Mouse (Mus musculus) cerebellum, postnatal 36 days (tissue): Measurements from ENCODE around the gene Hsh2d.
A peak's percentile ranks its signal among the peaks of the same experiment; 100 is the strongest.

Source experiments
- DNase-seq, 2 experiments: peaks; one replicate each; pipeline ENCODE4 v3.0.0; 2021 to 2022; ENCODE audit warnings: mixed read lengths in 2 of 2

The Hsh2d gene

DNA sequence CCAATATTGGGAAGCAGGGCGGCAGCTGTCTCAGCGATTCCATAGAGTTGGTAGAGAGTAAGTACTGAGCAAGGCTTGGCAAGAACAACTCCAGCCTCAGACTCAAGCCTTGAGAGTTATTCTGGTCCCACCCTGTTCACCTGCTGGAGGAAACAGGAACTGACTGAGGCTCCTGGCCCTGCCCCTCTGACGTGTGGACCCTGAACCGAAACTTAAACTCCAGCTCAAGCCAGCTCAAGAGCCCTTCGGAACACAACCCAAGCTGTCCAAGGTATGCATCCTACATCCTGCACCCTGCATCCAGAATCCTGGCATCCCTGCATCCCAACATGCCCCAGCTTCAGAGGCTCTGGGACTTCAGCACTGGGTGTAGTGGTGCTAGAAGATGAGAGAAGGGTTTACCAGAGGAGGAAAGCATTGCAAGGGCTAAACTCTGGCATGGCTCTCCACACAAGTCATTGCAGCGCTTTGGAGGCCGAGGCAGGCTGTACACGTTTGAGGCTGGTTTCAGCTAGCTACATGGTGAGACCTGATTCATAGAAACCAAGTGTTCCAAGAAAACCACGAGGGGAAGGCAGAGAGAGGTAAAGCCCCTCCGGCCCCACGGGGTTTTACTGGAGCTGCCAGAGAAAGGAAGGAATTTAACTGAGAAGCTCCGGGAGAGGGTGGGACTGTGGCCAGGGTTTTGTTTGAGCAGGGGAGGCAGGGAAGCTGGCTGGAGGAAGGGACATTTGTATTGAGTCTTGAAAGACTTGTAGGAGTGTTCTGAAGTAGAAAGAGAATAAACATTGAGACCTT, at the start of gene Hsh2d:
Gene Hsh2d (plus strand): TSS at position 222 of the 798 bp plus-strand sequence.
- DNase-seq: no peak

DNA sequence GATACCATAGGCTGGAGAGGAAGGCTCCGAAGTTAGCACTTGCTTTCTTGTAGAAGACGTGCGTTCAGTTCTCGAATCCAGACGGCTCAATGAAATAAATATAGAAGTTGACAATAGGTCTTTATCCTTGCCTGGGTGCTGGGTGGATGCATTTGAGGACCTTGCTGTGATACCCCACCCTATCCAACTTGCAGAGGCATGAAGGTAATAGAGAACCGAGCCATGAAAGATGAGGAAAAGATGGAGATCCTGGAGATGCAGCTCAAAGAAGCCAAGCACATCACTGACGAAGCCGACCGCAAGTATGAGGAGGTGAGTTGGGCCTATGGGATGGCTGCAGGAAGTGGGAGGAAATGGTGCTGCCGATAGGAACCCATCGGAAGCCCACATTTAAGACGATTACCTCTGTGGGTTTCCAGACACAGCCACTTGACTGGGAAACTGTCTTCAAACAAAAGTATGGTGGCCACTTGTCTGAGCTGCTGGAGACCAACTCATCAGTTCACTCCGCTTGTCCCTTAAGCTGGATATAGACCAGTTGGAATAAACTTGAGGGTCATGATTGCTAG, 46.1 kb upstream of the Hsh2d start:
- DNase-seq: no peak

DNA sequence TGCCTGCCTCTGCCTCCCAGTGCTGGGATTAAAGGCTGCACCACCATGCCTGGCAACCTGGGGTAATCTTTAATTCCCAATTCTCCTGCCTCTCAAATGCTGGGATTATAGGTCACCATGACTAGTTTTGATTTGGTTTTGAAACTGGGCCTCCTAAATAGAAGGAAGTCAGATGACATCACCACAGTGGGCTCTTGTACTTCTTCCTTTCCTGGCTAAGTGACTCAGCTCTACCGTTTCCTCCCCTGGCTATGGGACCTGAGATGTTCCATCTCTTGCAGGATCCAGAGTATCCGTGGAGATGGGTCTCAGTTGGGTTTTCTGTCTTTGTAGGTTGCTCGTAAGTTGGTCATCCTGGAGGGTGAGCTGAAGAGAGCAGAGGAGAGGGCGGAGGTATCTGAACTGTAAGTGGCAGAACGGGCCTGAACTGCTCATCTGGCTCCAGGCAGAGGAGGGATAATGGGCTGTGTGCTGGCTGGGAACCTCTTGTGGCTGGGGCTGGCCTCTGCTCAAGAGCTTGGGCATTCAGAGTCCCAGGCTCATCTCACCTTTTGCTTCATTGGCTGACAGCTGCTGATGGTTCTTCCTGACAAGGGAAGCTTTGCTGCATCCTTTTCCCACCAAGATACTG, 45.0 kb upstream of the Hsh2d start:
- DNase-seq: no peak

GRCm38 (mm10) chr8:72145511-72145910, 43.9 kb upstream of the Hsh2d start:
- no peak for DNase-seq

DNA sequence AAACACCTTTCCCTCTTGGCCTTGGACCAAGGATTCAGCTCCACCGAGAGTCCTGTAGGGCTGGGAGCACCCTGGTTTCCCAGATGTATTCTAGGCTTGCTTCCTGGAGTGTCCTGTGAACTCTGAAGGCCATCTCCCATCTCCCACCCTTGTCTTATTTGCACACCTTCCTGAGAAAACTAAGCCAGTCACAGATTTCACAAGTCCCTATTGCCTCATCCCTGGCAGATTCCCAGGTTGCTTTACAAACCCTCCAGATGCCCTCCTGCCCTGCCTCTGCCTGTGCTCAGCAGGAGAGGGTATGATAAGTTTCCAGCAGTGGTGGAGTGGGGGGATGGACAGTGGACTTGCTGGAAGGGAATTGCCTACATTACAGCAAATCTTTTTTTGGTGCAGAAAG, 43.4 kb upstream of the Hsh2d start:
- DNase-seq: no peak

DNA sequence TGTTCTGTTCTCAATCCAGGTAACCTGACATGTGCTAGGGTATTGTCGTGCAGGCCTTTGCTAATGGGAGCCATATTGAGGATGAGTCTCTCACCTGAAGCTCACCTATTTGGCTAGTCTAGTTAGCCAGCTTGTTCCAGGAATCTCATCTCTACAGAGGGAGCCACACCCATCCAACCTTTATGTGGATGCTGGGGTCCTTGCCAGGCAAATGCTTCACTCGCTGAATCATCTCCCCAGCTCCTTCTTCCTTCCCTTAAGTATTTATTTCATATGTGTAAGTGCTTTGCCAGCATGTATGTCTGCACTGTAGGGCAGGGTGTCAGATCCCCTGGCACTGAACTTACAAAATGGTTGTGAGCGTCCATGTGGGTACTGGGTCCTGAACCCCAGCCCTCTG, 42.9 kb upstream of the Hsh2d start:
- DNase-seq: no peak

DNA sequence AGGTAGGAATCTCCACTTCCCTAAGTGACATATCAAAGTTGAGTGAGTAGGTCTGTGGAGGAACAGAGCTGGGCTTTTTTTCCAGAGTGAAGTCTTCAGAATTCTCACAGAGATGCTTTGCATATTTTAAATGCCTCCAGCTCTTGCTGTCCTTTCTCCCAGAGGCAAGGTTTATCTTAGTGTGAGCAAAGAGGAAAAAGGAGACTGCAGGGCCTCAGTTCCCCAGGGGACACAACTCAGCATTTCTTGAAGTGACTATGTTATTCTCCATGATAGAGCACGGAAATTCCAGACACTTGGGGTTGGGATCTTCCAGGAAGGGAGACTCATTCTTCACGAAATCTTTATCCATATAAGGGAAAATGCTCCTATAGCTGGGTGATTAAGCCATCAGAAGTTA, 42.2 kb upstream of the Hsh2d start:
- DNase-seq: no peak

- no peak for DNase-seq
Measured at GRCm38 (mm10) chr8:72149056-72149455, 40.4 kb upstream of the Hsh2d start.

GRCm38 (mm10) chr8:72151418-72152078, 37.9 kb upstream of the Hsh2d start:
- DNase-seq: no peak

DNA sequence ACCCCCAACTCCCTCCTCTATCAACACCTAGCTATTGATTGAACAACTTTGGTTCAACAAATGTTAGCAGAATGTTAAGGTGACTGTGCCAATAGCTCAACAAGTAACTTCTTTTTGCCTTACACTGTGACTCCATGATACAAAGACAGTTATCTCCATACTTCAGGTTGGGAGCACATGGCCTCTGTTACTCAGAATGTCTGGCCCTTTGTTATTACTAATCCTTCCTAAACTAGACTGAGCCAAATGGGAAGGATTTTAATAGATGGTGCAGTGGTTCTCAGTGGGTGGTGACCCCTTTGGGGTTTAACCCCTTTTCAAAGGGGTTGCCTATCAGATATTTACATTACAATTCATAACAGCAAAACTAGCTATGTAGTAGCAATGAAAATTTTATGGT, 36.1 kb upstream of the Hsh2d start:
- no peak for DNase-seq

DNA sequence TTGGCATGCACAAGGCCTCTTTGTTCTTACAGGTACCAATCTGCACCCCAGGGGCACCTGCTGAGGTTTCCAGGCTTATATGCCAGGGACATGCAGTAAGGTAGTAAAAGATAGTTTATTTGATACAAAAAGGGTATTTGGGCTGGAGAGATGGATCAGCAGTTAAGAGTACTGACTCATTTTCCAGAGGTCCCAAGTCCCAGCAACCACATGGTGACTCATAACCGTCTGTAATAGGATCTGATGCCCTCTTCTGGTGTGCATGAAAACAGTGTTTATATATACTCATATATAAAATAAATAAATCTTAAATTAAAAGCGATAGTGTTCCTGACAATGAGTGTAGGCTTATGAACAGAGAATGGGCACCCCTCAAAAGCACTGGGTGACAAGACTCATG, 31.3 kb upstream of the Hsh2d start:
- no peak for DNase-seq

DNA sequence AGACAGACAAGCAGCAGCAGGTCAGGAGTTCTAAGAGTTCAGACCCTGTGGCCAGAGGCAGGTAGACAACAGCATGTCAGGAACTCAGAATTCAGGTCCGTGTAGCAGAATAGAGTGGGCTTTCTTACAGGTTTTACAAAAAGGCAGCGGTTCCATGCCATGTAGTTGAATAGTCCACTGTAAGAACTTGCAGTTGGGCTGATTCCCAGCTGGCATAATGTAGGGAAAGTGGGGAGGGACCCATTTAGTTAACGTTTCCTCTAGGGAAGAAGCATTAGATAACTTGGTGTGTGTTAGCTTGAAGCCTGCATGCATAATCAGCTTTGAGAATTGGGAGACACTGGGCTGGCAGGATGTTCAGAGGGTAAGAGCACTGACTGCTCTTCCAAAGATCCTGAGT, 30.7 kb upstream of the Hsh2d start:
- DNase-seq: no peak

DNA sequence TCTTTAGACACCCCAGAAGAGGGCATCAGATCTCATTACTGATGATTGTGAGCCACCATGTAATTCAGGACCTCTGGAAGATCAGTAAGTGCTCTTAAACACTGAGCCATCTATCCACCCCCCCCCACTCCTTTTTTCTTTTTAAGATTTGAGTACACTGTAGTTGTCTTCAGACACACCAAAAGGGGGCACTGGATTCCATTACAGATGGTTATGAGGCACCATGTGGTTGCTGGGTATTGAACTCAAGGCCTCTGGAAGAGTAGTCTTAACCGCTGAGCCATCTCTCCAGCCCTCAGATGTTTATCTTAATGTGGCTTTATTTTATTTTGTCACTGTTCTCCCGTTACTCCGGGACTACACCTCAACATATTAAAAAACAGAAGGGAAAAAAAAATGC, 29.4 kb upstream of the Hsh2d start:
- no peak for DNase-seq

DNA sequence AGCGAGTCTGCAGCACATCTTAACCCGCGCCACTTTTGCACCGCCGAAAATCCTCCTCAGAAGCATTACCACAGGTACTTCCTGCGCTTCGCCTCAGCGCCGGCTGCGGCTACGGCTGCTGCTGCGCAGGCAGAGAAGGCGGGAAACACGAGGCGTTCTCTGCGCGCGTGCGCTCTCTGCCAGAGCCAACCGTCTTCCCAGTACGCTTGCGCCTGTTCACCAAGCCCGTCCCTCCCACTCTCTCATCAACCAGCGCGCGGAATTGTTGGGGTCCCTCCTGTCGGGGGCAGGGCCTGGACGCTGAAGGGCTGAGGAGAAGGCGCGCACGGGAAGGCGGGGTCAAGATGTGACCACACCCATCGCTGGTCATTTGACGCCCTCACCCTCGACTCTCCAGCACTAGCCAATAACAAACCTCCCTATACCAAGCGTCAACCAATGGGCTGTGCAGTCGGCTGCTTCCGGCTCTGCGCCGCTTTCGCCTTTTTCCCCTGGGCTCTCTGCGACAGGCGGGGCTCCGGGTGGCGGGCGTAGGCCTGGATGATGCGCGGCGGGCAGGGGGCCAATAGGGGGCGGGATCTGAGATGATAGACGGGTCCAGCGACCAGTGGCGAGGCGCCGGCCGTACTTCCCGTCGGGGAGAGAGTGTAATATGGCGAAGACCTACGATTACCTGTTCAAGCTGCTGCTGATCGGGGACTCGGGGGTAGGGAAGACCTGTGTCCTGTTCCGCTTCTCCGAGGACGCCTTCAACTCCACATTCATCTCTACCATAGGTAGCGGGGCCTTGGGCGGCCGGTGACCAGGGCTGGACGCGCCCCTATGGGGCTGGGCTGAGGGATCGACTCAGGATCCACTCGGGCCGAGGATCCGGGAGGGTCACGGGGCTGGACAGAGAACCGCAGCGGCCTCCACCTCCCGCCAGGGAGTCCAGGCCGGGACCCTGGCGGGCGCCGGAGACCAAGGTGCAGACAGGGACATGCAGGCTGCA, 28.4 kb upstream of the Hsh2d start, which contains the start of gene Rab8a:
Gene Rab8a (plus strand): TSS at position 494 of the 991 bp plus-strand sequence.
- peak; percentile 100 for DNase-seq

DNA sequence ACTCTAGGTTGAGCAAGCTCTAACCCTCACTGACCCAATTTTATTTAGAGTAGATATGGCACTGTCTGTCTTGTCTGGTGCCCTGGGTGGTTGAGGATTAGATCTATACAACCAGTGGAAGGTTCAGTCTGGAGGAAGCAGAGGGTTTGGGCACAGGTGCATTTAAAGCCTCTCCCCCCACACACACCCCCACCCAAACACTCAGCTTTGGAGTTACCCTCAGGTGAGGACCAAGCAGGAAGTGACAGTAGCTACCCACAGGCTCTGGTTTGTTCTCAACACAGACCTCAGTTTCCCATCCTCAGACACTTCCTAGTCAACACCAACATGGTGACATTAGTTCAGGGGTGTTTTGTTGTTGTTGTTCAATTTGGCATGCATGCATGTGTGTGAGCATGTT, 26.6 kb upstream of the Hsh2d start:
- DNase-seq: no peak

- no peak for DNase-seq
Measured at GRCm38 (mm10) chr8:72169098-72169668, 20.3 kb upstream of the Hsh2d start.

GRCm38 (mm10) chr8:72169681-72170249, 19.7 kb upstream of the Hsh2d start:
- no peak for DNase-seq

GRCm38 (mm10) chr8:72177346-72177925, 12.0 kb upstream of the Hsh2d start:
- DNase-seq: peak; percentile 74 to 79

- DNase-seq: no peak
Measured at GRCm38 (mm10) chr8:72183554-72184202, 5.8 kb upstream of the Hsh2d start.

- no peak for DNase-seq
Measured at GRCm38 (mm10) chr8:72187793-72188331, 1.6 kb upstream of the Hsh2d start.
